Mouse (Mus musculus) cerebellum, adult 2 months (tissue): ENCODE results near the gene Ifnlr1. TPM values are rescaled to one million over a fixed set of nuclear protein-coding genes. Genes with fewer than 3 reads are reported as not detected.

ENCODE experiments used
- DNase-seq, 2 experiments: peaks; one replicate each; pipeline ENCODE4 v3.0.0; 2021
- H3K27ac ChIP-seq: fragments of 200-500 bp; 2 replicates; pipeline ENCODE4 v1.5.1; 2012; ENCODE audit warnings: low read length, control low read depth, inconsistent platforms; ENCODE audit not compliant: insufficient read depth
- H3K27me3 ChIP-seq: fragments of 200-500 bp; 2 replicates; pipeline ENCODE4 v1.6.1; 2012; ENCODE audit warnings: inconsistent platforms, mild to moderate bottlenecking, low read length, moderate library complexity; ENCODE audit not compliant: control insufficient read depth, insufficient read depth
- H3K4me1 ChIP-seq: fragments of 200-500 bp; 2 replicates; pipeline ENCODE4 v1.6.1; 2011; ENCODE audit warnings: low read length; ENCODE audit not compliant: control insufficient read depth, insufficient read depth
- H3K4me3 ChIP-seq: fragments of 200-500 bp; replicated peaks from 2 replicates; pipeline ENCODE3; 2011; ENCODE audit warnings: mild to moderate bottlenecking, low read depth, low read length, control low read depth; ENCODE audit not compliant: insufficient read depth
- CTCF ChIP-seq: fragments of 200-500 bp; IDR thresholded peaks from 2 replicates; pipeline ENCODE4 v1.5.1; 2011; ENCODE audit warnings: low read depth, mild to moderate bottlenecking, control low read depth, low read length, moderate library complexity, borderline replicate concordance; ENCODE audit not compliant: insufficient read depth
- POLR2A ChIP-seq: fragments of 200-500 bp; IDR thresholded peaks from 2 replicates; pipeline ENCODE4 v1.6.1; 2011; ENCODE audit warnings: low read length, control low read depth, borderline replicate concordance; ENCODE audit not compliant: insufficient read depth
- WGBS: fragments of 180-500 bp; shearing (Covaris S2); methylation state at CpG from one replicate; pipeline ENCODE4 v1.1.7; 2018; 5-methylcytosine and 5-hydroxymethylcytosine counted together
- polyA plus RNA-seq: library from polyadenylated mRNA; depleted of rRNA; stranded (reverse); fragments of >200 nt; gene quantifications from 2 replicates; pipeline ENCODE4 v1.2.3, GENCODE M21; 2012; rRNA removed

The Ifnlr1 gene
- polyA plus RNA-seq, 1 experiment = 0.52 TPM

DNA sequence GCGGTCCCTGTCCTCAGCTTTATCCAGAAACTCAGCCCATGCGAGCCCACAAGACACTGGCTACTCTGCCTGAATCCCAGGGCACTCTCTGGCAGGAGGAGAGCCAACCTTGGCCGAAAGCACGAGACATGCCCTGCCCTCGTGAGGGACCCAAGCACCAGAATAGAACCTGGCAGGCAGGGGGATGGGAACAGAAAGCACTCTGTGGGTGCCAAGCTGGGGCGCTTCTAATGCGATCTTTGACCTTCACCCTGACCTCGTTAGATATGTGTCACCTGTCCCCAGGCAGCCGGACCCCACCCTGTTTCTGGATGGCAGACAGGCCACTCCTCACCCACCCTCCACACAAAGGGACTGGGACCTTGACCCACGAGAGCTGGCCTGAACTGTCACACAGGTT is 59.5 kb downstream of the Ifnlr1 start:
- H3K4me3 ChIP-seq = no peak overlapping the region
- H3K4me1 ChIP-seq = no peaks in the 10 kb centered on the region
- WGBS = 69% methylated on average over 10 of the region's 10 CpGs
- no peak overlapping the region for H3K27ac ChIP-seq
- TF ChIP-seq CTCF (no peak), POLR2A (no peak)
- no peak for DNase-seq
- H3K27me3 ChIP-seq = no peaks in the 10 kb centered on the region

DNA sequence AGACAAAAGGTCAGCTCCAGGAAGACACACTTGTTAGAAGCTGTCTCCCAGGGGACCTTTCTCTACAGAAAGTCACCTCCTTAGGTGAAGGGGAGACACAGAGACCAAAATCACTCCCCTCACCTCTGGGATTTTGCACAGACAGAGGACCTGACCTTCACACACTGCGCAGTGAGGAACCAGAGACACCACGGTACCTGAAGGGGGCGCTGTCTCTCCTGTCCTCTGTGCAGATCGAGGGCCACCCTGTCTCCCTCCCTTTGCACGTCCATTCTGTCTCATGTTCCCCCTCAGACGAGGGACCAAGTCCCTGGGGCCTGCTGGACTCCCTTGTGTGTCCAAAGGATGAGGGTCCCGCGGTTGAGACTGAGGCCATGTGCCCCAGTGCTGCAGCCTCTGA is 64.8 kb downstream of the Ifnlr1 start:
- TF ChIP-seq CTCF (no peak), POLR2A (no peak)
- Histone ChIP-seq H3K4me3 (no peak overlapping the region), H3K27me3 (no peaks in the 10 kb centered on the region), H3K27ac (no peak overlapping the region), H3K4me1 (no peaks in the 10 kb centered on the region)
- WGBS = 74% methylated on average over 8 of the region's 8 CpGs
- DNase-seq = no peak

DNA sequence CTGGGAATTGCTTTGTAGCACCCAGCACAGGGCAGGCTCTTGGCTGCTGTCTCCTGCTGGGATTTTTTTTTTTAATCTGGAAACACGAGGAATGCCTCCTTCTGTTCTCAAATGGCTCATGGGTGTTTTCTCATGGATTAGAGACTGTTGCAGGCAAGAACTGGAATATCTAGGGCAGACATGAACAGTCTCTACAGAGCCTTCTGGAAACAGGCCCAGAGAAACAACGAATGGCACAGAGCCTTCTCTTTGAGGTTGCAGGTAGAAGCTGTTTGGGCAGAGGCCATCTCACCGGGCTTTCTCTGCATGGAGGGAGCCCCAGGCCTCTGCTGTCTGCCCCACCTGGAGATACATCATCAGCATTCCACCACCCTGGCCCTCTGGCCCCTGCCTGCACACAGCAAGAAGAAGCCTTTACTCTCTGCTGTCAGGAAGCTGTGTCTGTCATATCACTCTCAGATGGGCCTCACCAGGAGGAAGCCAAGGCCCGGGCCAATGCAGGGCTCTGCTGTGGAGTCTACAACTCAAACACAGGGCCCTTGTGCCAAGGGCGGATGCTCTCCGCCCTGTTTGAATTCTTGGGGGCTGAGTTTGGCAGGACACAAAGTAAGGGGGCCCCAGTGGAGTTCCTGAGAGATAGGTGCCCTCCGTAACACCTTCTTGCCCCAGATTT is 66.2 kb downstream of the Ifnlr1 start:
- no peak for TF ChIP-seq CTCF
- no peak for TF ChIP-seq POLR2A
- H3K4me3 ChIP-seq = no peak overlapping the region
- 51% methylated on average over 7 of the region's 7 CpGs for WGBS
- no peaks in the 10 kb centered on the region for H3K4me1 ChIP-seq
- no peak overlapping the region for H3K27ac ChIP-seq
- no peaks in the 10 kb centered on the region for H3K27me3 ChIP-seq
- no peak for DNase-seq

DNA sequence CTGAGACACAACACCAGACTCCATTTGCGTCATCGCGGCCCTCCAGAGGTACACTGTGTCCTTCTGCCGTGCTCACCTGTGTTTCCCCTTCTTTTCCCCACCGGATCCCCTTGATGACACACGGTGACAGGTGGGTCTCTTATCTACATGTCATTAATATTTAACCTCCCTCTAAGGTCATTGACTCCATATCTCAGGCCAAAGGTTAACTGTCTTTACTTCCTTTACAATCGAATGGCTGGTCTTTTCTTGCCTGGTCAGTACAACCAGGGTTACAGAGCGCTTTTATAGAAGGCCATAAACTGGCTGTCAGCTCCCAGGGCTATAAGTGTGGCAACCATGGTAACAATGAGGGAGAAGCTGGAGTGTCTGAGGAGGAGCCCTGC is 66.7 kb downstream of the Ifnlr1 start:
- no peaks in the 10 kb centered on the region for H3K27me3 ChIP-seq
- no peak overlapping the region for H3K4me3 ChIP-seq
- H3K4me1 ChIP-seq = no peaks in the 10 kb centered on the region
- no peak overlapping the region for H3K27ac ChIP-seq
- DNase-seq = no peak
- no peak for TF ChIP-seq CTCF
- TF ChIP-seq POLR2A = no peak
- 92% methylated on average over 8 of the region's 8 CpGs for WGBS

Other genes with a start within 250 kb of the Ifnlr1 start
- 0.72 and 0.76 TPM in 2 replicates for gene Stpg1, start 191.5 kb upstream of the Ifnlr1 start, polyA plus RNA-seq
- 57.5 and 60.9 TPM in 2 replicates for gene Nipal3, start 191.2 kb upstream of the Ifnlr1 start, polyA plus RNA-seq
- 0.25 and 0.29 TPM in 2 replicates for gene Grhl3, start 112.7 kb upstream of the Ifnlr1 start, polyA plus RNA-seq
- 0.03 TPM in 1 of 2 replicates, not detected in the other for gene Il22ra1, start 41.9 kb downstream of the Ifnlr1 start, polyA plus RNA-seq
- 0.17 and 0.26 TPM in 2 replicates for gene Myom3, start 73.4 kb downstream of the Ifnlr1 start, polyA plus RNA-seq
- 54.7 and 61.5 TPM in 2 replicates for gene Srsf10, start 169.5 kb downstream of the Ifnlr1 start, polyA plus RNA-seq
- 59.7 and 61.5 TPM in 2 replicates for gene Pnrc2, start 187.6 kb downstream of the Ifnlr1 start, polyA plus RNA-seq
- gene Cnr2, start 209.1 kb downstream of the Ifnlr1 start, polyA plus RNA-seq = 0.05 and 0.06 TPM in 2 replicates
- gene Fuca1, start 234.4 kb downstream of the Ifnlr1 start, polyA plus RNA-seq = 46.5 and 47.9 TPM in 2 replicates